Comparison of ENCODE assay signal across 9 mouse cellular contexts in the genomic region with DNA sequence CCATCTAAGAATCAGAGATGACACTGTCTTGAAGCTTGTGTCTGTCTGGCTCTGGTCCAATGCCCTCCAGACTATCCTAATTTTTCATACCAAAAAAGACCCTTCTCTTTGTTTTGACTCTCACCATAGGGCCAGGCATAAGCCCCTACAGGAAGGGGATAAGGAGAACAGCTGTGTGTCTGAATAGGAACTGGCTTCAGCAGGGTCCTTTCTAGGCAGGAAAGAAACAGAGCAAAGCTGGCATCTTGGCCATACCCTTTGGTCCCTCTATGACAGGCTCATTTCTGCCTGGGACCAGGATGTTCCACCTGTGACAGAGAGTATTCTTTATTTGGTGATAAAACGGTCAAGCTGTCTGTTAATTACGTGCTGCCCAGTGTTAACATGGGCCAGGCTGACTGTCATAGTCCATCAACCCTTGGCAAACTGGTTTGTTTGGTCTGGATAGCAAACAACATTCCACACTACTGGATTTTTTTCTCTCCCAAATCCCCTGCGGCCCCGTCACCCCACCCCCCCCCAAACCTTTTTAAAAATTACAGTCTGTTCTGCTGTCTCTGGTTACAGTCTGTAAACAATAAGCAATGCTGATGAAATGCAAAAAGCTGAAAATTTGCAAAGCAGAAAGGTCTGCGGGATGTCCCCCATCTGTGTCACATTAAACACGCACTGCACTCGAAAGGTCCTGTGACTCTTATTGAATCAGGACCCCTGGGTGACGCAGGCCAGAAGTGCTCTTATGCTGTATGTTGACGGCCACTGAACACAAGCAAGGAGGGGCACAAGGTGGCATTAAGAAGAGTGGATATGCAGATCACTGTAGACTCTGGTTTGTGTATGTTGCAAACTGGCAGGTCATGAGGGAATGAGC.
DNase-seq lines count a peak whose midpoint lies in the region; ATAC-seq and TF ChIP-seq lines count a peak whose summit lies in the region.
"Had no signal": no experiment of that assay in that cellular context is flagged by ENCODE, and none has a peak within 500 bp of the region (broad histone marks: within the 10 kb centered on the region; RNA-seq: fewer than 3 reads in every experiment).

No protein-coding gene starts in this region.

- peaks cover 8% of the 10 kb centered on the region for H3K36me3 ChIP-seq in heart, adult 2 months (ENCODE audit: control insufficient read depth, insufficient read depth, low read length)
- H3K36me3 ChIP-seq in embryonic facial prominence, embryonic 14.5 days (ENCODE audit: control insufficient read depth, insufficient read depth, low read length), result no peaks in the 10 kb centered on the region
- H3K36me3 ChIP-seq in hindbrain, embryonic 10.5 days, result no peaks in the 10 kb centered on the region

- peak overlapping the region; percentile 15 for H3K27ac ChIP-seq in heart, adult 2 months
- peak overlapping the region; percentile 40; the same call in 1 of the 2 replicates for H3K27ac ChIP-seq in embryonic facial prominence, embryonic 14.5 days (replicated peaks; ENCODE audit: low read depth, low read length)
- H3K27ac ChIP-seq in hindbrain, embryonic 10.5 days, result no peak overlapping the region
- H3K27ac ChIP-seq: heart, embryonic 13.5 days had no signal

- no peak for TF ChIP-seq EP300 in heart, adult 2 months (IDR thresholded peaks at IDR 0.05; ENCODE audit: insufficient read depth, low read depth, low read length)

- 65% methylated on average over 9 of the region's 9 CpGs for WGBS in heart, adult 2 months
- WGBS in embryonic facial prominence, embryonic 14.5 days, result 27% methylated on average over 9 of the region's 9 CpGs
- WGBS in hindbrain, embryonic 10.5 days, result 72% methylated on average over 9 of the region's 9 CpGs

- intact Hi-C loops in heart, adult 2 months (cut with DNase I), result no loop called here

- H3K79me2 ChIP-seq in heart, adult 2 months (replicated peaks; ENCODE audit: control insufficient read depth, insufficient read depth, low read length), result no peaks in the 10 kb centered on the region; the same call in 1 of the 2 replicates

- TF ChIP-seq POLR2A in heart, adult 2 months (IDR thresholded peaks at IDR 0.05; ENCODE audit: insufficient read depth, low read depth, low read length), result no peak

- DNase-seq in heart, adult 2 months, result no peak
- DNase-seq in heart, postnatal 4 days, result no peak
- peak; percentile 22 for DNase-seq in NIH3T3 (ENCODE audit: low read depth)
- DNase-seq in embryonic facial prominence, embryonic 14.5 days (ENCODE audit: low spot score), result peak; percentile 43
- peak; percentile 65 for DNase-seq in kidney, postnatal 14 days
- no peak for DNase-seq in thymus, postnatal 25 days
- DNase-seq in hindbrain, embryonic 10.5 days (ENCODE audit: low spot score), result no peak

- no peaks in the 10 kb centered on the region for H3K27me3 ChIP-seq in heart, adult 2 months (ENCODE audit: control insufficient read depth, insufficient read depth, low read length)
- H3K27me3 ChIP-seq in embryonic facial prominence, embryonic 14.5 days (replicated peaks; ENCODE audit: control insufficient read depth, insufficient read depth, low read length), result no peaks in the 10 kb centered on the region
- H3K27me3 ChIP-seq in hindbrain, embryonic 10.5 days (ENCODE audit: insufficient read depth, poor library complexity, severe bottlenecking), result no peaks in the 10 kb centered on the region
- H3K27me3 ChIP-seq: heart, embryonic 13.5 days had no signal

- H3K9ac ChIP-seq in heart, adult 2 months (ENCODE audit: low read depth, low read length), result no peak overlapping the region
- H3K9ac ChIP-seq in embryonic facial prominence, embryonic 14.5 days (ENCODE audit: low read depth, low read length), result no peak overlapping the region
- H3K9ac ChIP-seq: heart, embryonic 13.5 days had no signal

- no peak overlapping the region for H3K4me2 ChIP-seq in embryonic facial prominence, embryonic 14.5 days (ENCODE audit: low read depth, low read length)
- H3K4me2 ChIP-seq: heart, embryonic 13.5 days had no signal

- H3K4me1 ChIP-seq in heart, adult 2 months (ENCODE audit: control insufficient read depth, insufficient read depth, low read length), result peaks cover 18% of the 10 kb centered on the region
- peaks cover 45% of the 10 kb centered on the region for H3K4me1 ChIP-seq in embryonic facial prominence, embryonic 14.5 days (ENCODE audit: control insufficient read depth, insufficient read depth, low read length)
- H3K4me1 ChIP-seq in hindbrain, embryonic 10.5 days (replicated peaks), result peaks cover 52% of the 10 kb centered on the region

- ATAC-seq in embryonic facial prominence, embryonic 14.5 days (ENCODE audit: low read depth), result peak; percentile 59
- no peak for ATAC-seq in inflammation-experienced regulatory T-cells, adult 6 months

- TF ChIP-seq CTCF in heart, adult 2 months (IDR thresholded peaks at IDR 0.05), result no peak

- H3K9me3 ChIP-seq in embryonic facial prominence, embryonic 14.5 days (ENCODE audit: control insufficient read depth, low read length), result no peaks in the 10 kb centered on the region
- no peaks in the 10 kb centered on the region for H3K9me3 ChIP-seq in hindbrain, embryonic 10.5 days
- H3K9me3 ChIP-seq: heart, embryonic 13.5 days had no signal

- no peak overlapping the region for H3K4me3 ChIP-seq in heart, adult 2 months
- no peak overlapping the region for H3K4me3 ChIP-seq in embryonic facial prominence, embryonic 14.5 days (ENCODE audit: low read depth, low read length)
- no peak overlapping the region for H3K4me3 ChIP-seq in hindbrain, embryonic 10.5 days
- H3K4me3 ChIP-seq: heart, embryonic 13.5 days had no signal

Comparison
In these comparisons a context has a peak if more than half of its experiments do, and no peak if none do; other contexts are left out.
1. DNase-seq: peak in NIH3T3 (single experiment), embryonic facial prominence, embryonic 14.5 days (single experiment) and kidney, postnatal 14 days (single experiment); none in heart, adult 2 months (0 of 2), heart, postnatal 4 days (single experiment), thymus, postnatal 25 days (single experiment) and hindbrain, embryonic 10.5 days (single experiment).